Mouse (Mus musculus) small intestine, adult 2 months (tissue): ENCODE measurements around the gene Kat6b.

Experiments used
- CTCF ChIP-seq: fragments of 200-500 bp; IDR thresholded peaks from 2 replicates; pipeline ENCODE4 v1.5.1; 2012; ENCODE audit warnings: low read depth, mild to moderate bottlenecking, control low read depth, inconsistent platforms, low read length, moderate library complexity, mixed read lengths; ENCODE audit not compliant: insufficient replicate concordance, insufficient read length; ENCODE audit errors: extremely low read depth
- POLR2A ChIP-seq: fragments of 200-500 bp; IDR thresholded peaks from 2 replicates; pipeline ENCODE4 v1.6.1; 2012; ENCODE audit warnings: low read depth, mild to moderate bottlenecking, control low read depth, inconsistent platforms, low read length, moderate library complexity

GRCm38 (mm10) chr14:21457876-21458275, 23.4 kb upstream of the Kat6b start:
- TF ChIP-seq POLR2A (no peak), CTCF (no peak)
